Mouse (Mus musculus): ENCODE measurements around the gene Vmn1r26. TPM values are rescaled to one million over a fixed set of nuclear protein-coding genes. Genes with fewer than 3 reads are reported as not detected.
"Not testable (repeated sequence)": the region's sequence is repeated elsewhere in the genome, so short reads cannot be mapped to it uniquely, and the experiment has no call there.

The Vmn1r26 gene
- total RNA-seq (2021) = not detected

- intact Hi-C loops (cut with DNase I) = no loop called here
- no peak for DNase-seq (ENCODE audit: low spot score)
These were observed at the start of gene Vmn1r26 for GRCm38 (mm10) chr6:58015059-58015458. Gene Vmn1r26 (minus strand): TSS chr6:58015159.

GRCm38 (mm10) chr6:58044025-58044424 lies 29.1 kb upstream of the Vmn1r26 start:
- no peak for DNase-seq (ENCODE audit: low spot score)
- intact Hi-C loops (cut with DNase I) = no loop called here

GRCm38 (mm10) chr6:58017478-58017877 lies 2.5 kb upstream of the Vmn1r26 start:
- intact Hi-C loops (cut with DNase I); DNase-seq (ENCODE audit: low spot score): not testable (repeated sequence)

GRCm38 (mm10) chr6:57980710-57981109 lies 34.2 kb downstream of the Vmn1r26 start, which contains the start of gene Vmn1r25:
Gene Vmn1r25 (minus strand): TSS chr6:57980810.
- intact Hi-C loops (cut with DNase I) = no loop called here
- DNase-seq (ENCODE audit: low spot score) = no peak

- DNase-seq (ENCODE audit: low spot score); intact Hi-C loops (cut with DNase I): not testable (repeated sequence)
These were observed 53.6 kb downstream of the Vmn1r26 start, which contains the start of gene Vmn1r24 for GRCm38 (mm10) chr6:57961403-57961802. Gene Vmn1r24 (minus strand): TSS chr6:57961503.

Other genes with a start within 250 kb of the Vmn1r26 start
- 10 to 100 TPM; 21.5 to 21.8 TPM for gene Vopp1, start 190.0 kb downstream of the Vmn1r26 start, total RNA-seq (2021)
- gene Vmn1r21, start 164.8 kb downstream of the Vmn1r26 start, total RNA-seq (2021) = not detected
- not detected for gene Vmn1r22, start 107.1 kb downstream of the Vmn1r26 start, total RNA-seq (2021)
- gene Vmn1r23, start 88.3 kb downstream of the Vmn1r26 start, total RNA-seq (2021) = not detected
- gene Vmn1r24, start 53.7 kb downstream of the Vmn1r26 start, total RNA-seq (2021) = not detected
- not detected for gene Vmn1r25, start 34.3 kb downstream of the Vmn1r26 start, total RNA-seq (2021)
- not detected for gene Vmn1r27, start 203.7 kb upstream of the Vmn1r26 start, total RNA-seq (2021)
- gene Vmn1r28, start 246.9 kb upstream of the Vmn1r26 start, total RNA-seq (2021) = not detected

Data from heart, postnatal 25 days (tissue).